In genomic region chr1:35580474-35580873, GRCm38 (mm10) we compare ENCODE assay signal across 24 mouse cellular contexts.
A peak's percentile ranks its signal among the peaks of the same experiment; 100 is the strongest.
DNase-seq lines count a peak whose midpoint lies in the region; ATAC-seq lines count a peak whose summit lies in the region.
"Had no signal": no experiment of that assay in that cellular context is flagged by ENCODE, and none has a peak within 500 bp of the region (broad histone marks: within the 10 kb centered on the region; RNA-seq: fewer than 3 reads in every experiment).

No protein-coding gene starts in this region.

- peak; percentile 48; the same call in 1 of the 2 replicates for ATAC-seq in midbrain, embryonic 16.5 days
- ATAC-seq in midbrain, embryonic 13.5 days, result no peak
- peak; percentile 95 for ATAC-seq in CD4-positive, CD25-positive, alpha-beta regulatory T cell, adult 4 months
- ATAC-seq in forebrain, embryonic 16.5 days, result no peak
- ATAC-seq: forebrain, postnatal 0 days; hindbrain, embryonic 16.5 days had no signal

- peak; percentile 45 for DNase-seq in induced T-regulatory cell, adult 2 months (ENCODE audit: low read depth)
- DNase-seq in thymus, postnatal 10 days (ENCODE audit: low spot score in 2 of 2), result peak; percentile 44 to 45
- DNase-seq in layer of hippocampus, adult 8-10 months (ENCODE audit: low spot score in 2 of 2), result no peak
- DNase-seq in gastrocnemius, postnatal 25 days, result no peak
- DNase-seq: adrenal gland, adult 8-10 months; cerebellum, adult 2 months; forebrain, postnatal 0 days; heart, adult 11 months; heart, postnatal 36 days; kidney, adult 2 months; kidney, postnatal 4 days; layer of hippocampus, postnatal 36 days; left cerebral cortex, postnatal 4 days; liver, embryonic 13.5 days; retina, postnatal 1 day had no signal

- no peak overlapping the region for H3K9ac ChIP-seq in midbrain, embryonic 16.5 days (ENCODE audit: low read depth, low read length)
- no peak overlapping the region for H3K9ac ChIP-seq in midbrain, embryonic 13.5 days (replicated peaks)
- H3K9ac ChIP-seq in forebrain, embryonic 16.5 days (replicated peaks; ENCODE audit: low read depth, low read length), result no peak overlapping the region
- H3K9ac ChIP-seq: embryonic facial prominence, embryonic 12.5 days; forebrain, postnatal 0 days; heart, embryonic 13.5 days; liver, embryonic 13.5 days; lung, embryonic 15.5 days; neural tube, embryonic 13.5 days had no signal

- no peaks in the 10 kb centered on the region for H3K9me3 ChIP-seq in midbrain, embryonic 16.5 days (replicated peaks; ENCODE audit: control insufficient read depth, low read length, poor library complexity, severe bottlenecking)
- H3K9me3 ChIP-seq in midbrain, embryonic 13.5 days, result no peaks in the 10 kb centered on the region
- H3K9me3 ChIP-seq in forebrain, embryonic 16.5 days (ENCODE audit: control insufficient read depth, low read length), result no peaks in the 10 kb centered on the region
- H3K9me3 ChIP-seq: embryonic facial prominence, embryonic 12.5 days; heart, embryonic 13.5 days; liver, embryonic 13.5 days; lung, embryonic 15.5 days; neural tube, embryonic 13.5 days had no signal

- no peak overlapping the region for H3K27ac ChIP-seq in midbrain, embryonic 16.5 days (ENCODE audit: low read length)
- no peak overlapping the region for H3K27ac ChIP-seq in midbrain, embryonic 13.5 days
- no peak overlapping the region for H3K27ac ChIP-seq in forebrain, embryonic 16.5 days (ENCODE audit: low read length)
- H3K27ac ChIP-seq: embryonic facial prominence, embryonic 12.5 days; heart, embryonic 13.5 days; liver, embryonic 13.5 days; lung, embryonic 15.5 days; neural tube, embryonic 13.5 days had no signal

- WGBS in midbrain, embryonic 16.5 days, result 61% methylated on average over 3 of the region's 3 CpGs
- 69% methylated on average over 3 of the region's 3 CpGs for WGBS in midbrain, embryonic 13.5 days
- whole genome bisulfite sequencing in forebrain, embryonic 16.5 days, result 72% methylated on average over 3 of the region's 3 CpGs

- H3K4me1 ChIP-seq in midbrain, embryonic 16.5 days (ENCODE audit: control insufficient read depth, insufficient read depth, low read length), result no peaks in the 10 kb centered on the region
- H3K4me1 ChIP-seq in midbrain, embryonic 13.5 days (replicated peaks), result 0 out of 2 replicates have a peak, but pooled peaks cover under 1% of the 10 kb centered on the region
- H3K4me1 ChIP-seq in forebrain, embryonic 16.5 days (replicated peaks; ENCODE audit: control insufficient read depth, insufficient read depth, low read length), result no peaks in the 10 kb centered on the region
- H3K4me1 ChIP-seq: liver, embryonic 13.5 days; lung, embryonic 15.5 days; neural tube, embryonic 13.5 days had no signal

- H3K27me3 ChIP-seq in midbrain, embryonic 16.5 days (ENCODE audit: control insufficient read depth, insufficient read depth, low read depth, low read length), result no peaks in the 10 kb centered on the region
- H3K27me3 ChIP-seq in midbrain, embryonic 13.5 days, result no peaks in the 10 kb centered on the region
- H3K27me3 ChIP-seq in forebrain, embryonic 16.5 days (replicated peaks; ENCODE audit: control insufficient read depth, insufficient read depth, low read length), result no peaks in the 10 kb centered on the region
- H3K27me3 ChIP-seq: embryonic facial prominence, embryonic 12.5 days; heart, embryonic 13.5 days; liver, embryonic 13.5 days; lung, embryonic 15.5 days; neural tube, embryonic 13.5 days had no signal

- no peak overlapping the region for H3K4me2 ChIP-seq in midbrain, embryonic 16.5 days (ENCODE audit: low read length)
- H3K4me2 ChIP-seq in midbrain, embryonic 13.5 days (replicated peaks), result no peak overlapping the region
- no peak overlapping the region for H3K4me2 ChIP-seq in forebrain, embryonic 16.5 days (ENCODE audit: low read length)
- H3K4me2 ChIP-seq: embryonic facial prominence, embryonic 12.5 days; heart, embryonic 13.5 days; liver, embryonic 13.5 days; lung, embryonic 15.5 days; neural tube, embryonic 13.5 days had no signal

- no peaks in the 10 kb centered on the region for H3K36me3 ChIP-seq in midbrain, embryonic 16.5 days (ENCODE audit: control insufficient read depth, insufficient read depth, low read length)
- H3K36me3 ChIP-seq in midbrain, embryonic 13.5 days, result no peaks in the 10 kb centered on the region
- H3K36me3 ChIP-seq in forebrain, embryonic 16.5 days (ENCODE audit: control insufficient read depth, insufficient read depth), result no peaks in the 10 kb centered on the region
- H3K36me3 ChIP-seq: embryonic facial prominence, embryonic 12.5 days; heart, embryonic 13.5 days; liver, embryonic 13.5 days; lung, embryonic 15.5 days; neural tube, embryonic 13.5 days had no signal

- H3K4me3 ChIP-seq in midbrain, embryonic 16.5 days (ENCODE audit: low read depth, low read length), result no peak overlapping the region
- no peak overlapping the region for H3K4me3 ChIP-seq in midbrain, embryonic 13.5 days (replicated peaks)
- no peak overlapping the region for H3K4me3 ChIP-seq in forebrain, embryonic 16.5 days (replicated peaks; ENCODE audit: low read length)
- H3K4me3 ChIP-seq: embryonic facial prominence, embryonic 12.5 days; heart, embryonic 13.5 days; liver, embryonic 13.5 days; lung, embryonic 15.5 days; neural tube, embryonic 13.5 days had no signal

Comparison
In these comparisons a context has a peak if more than half of its experiments do, and no peak if none do; other contexts are left out.
1. ATAC-seq: peak in midbrain, embryonic 16.5 days (single experiment) and CD4-positive, CD25-positive, alpha-beta regulatory T cell, adult 4 months (single experiment); none in midbrain, embryonic 13.5 days (single experiment) and forebrain, embryonic 16.5 days (single experiment).
2. DNase-seq: peak in induced T-regulatory cell, adult 2 months (single experiment) and thymus, postnatal 10 days (2 of 2); none in layer of hippocampus, adult 8-10 months (0 of 2) and gastrocnemius, postnatal 25 days (single experiment).